Mouse (Mus musculus) left cerebral cortex, postnatal 36 days (tissue): ENCODE data around the gene Gsdma. TPM values are rescaled to one million over a fixed set of nuclear protein-coding genes. Genes with fewer than 3 reads are reported as not detected.
"Not testable (repeated sequence)": the region's sequence is repeated elsewhere in the genome, so short reads cannot be mapped to it uniquely, and the experiment has no call there.

Source experiments
- DNase-seq, 2 experiments: peaks; one replicate each; pipeline ENCODE4 v3.0.0; 2021 to 2022; ENCODE audit warnings: low spot score in 2 of 2, mixed read lengths in 1 of 2
- intact Hi-C: fragments of 180-260 bp; cut with DNase I; formaldehyde crosslinking; loops from one replicate; pipeline ENCODE4 v1.15.1; 2025
- total RNA-seq, 2 experiments: library from RNA; stranded (reverse); gene quantifications; 2 replicates each; pipeline ENCODE4 v1.2.3; 2021

The Gsdma gene
- not detected for total RNA-seq

DNA sequence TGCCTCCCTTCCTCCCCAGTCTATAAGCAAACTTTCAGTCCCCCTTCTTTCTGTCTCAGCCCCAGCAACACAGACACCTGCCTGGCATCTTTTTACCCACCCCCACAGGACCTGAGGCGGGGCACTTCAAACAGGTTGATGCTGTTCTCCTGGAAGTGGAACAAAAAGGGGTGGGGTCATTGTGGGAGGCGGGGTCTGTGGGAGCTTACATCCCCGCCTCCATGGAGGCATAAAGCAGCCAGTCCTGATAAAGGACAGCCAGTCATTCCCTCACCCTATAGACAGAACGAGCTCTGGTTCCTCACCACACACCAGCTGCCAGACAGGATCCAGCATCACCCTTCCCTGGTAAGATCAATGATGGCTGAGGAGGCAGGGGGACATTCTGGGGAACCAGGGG lies at the start of gene Gsdma:
TSS of gene Gsdma (plus strand) at position 261 of the 400 bp plus-strand sequence.
- intact Hi-C loops = no loop called here
- no peak for DNase-seq

DNA sequence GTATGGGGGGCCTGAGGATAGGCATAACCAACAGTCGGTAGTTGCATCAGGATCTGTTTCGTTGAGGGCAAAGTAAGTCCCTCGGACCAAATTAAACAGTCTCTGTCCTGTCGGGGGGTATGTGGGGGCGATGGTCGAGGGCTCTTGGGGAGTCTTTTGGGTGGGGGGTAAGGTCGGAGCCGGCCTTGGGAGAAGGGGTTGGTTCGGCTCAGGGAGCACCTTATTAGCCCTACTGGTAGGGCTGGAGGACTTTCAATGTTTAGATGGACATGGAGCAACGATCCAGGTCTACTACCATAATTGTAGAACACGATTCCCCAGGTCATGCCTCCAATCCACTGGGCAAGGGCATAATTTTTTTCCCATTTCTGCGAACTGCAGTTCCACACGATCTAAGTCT lies 43.4 kb upstream of the Gsdma start:
- DNase-seq = no peak
- intact Hi-C loops = no loop called here

DNA sequence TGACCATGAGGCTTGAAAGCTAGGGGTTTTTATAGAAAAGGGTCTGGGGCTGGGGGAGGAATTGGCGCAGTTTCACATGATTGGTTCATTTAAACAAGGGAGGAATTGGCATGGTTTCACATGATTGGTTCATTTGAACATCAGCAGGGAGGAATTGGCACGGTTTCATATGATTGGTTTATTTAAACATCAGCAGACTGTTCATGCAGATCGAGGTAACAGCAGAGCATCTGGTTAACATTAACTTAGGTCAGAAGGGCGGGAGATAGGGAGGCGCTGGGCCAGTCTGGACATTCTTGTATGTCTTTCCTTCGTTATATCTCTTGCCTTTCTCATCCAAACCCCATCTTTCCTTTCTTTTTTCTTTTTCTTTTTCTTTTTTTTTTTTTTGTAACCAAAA lies 40.2 kb upstream of the Gsdma start:
- intact Hi-C loops, DNase-seq: not testable (repeated sequence)

DNA sequence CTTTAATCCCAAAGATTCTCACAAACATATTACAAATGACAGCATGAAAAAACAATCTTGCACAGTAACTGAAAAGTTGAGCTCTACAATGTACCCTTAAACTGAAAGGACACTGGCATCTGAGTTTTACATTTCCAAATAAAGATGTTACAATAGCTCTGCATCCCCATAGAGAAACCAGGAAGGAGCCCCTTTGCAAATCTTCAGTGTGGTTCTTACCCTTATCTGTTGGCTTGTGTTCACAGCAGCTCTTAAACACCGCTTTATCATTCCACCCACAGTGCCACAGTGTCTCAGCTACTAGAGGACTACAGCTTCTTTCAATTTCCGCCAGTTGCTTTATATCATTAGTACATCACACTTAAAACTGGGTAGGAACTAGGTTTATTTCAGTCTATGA lies 39.8 kb upstream of the Gsdma start:
- DNase-seq = not testable (repeated sequence)

DNA sequence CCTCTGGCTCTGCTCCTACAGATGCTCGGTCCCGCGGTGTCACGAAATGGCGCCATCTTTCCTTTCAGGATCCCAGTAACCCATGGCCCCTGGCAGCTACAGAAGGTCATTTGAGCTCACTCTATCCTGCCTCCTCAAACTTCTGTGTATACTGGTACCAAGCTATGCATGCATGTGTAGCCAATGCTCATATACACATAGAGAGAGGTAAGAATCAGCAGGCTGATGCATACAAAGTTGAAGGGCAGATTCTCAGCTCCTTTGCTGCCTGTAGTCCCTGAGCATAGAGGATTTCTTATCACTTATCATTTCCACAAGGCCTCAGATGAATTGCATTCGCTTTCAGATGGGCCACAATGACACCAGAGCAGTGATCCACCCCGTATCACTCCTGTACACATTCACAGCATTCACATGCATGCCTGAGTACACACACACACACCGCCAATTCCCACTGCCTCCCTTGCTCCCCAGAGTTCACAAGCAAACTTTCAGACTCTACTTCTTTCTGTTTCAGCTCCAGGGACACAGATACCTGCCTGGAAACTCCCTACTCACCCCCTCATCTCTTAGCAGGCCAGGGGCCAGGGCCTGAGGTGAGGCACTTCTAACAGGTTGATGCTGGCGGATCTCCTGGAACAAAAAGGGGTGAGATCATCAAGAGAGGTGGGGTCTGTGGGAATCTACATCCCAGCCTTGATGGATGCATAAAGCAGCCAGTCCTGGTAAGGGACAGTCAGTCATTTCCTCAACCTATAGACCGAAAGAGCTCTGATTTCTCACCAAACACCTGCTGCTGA lies 38.3 kb upstream of the Gsdma start, which contains the start of the genes Gm12355 and Gsdma3:
TSS of gene Gm12355 (minus strand) at position 51 of the 800 bp plus-strand sequence.
TSS of gene Gsdma3 (plus strand) at position 750 of the 800 bp plus-strand sequence.
- no peak for DNase-seq
- intact Hi-C loops = no loop called here

More for the DNA sequence above, 39.8 kb upstream of the Gsdma start:
- intact Hi-C loops = not testable (repeated sequence)

DNA sequence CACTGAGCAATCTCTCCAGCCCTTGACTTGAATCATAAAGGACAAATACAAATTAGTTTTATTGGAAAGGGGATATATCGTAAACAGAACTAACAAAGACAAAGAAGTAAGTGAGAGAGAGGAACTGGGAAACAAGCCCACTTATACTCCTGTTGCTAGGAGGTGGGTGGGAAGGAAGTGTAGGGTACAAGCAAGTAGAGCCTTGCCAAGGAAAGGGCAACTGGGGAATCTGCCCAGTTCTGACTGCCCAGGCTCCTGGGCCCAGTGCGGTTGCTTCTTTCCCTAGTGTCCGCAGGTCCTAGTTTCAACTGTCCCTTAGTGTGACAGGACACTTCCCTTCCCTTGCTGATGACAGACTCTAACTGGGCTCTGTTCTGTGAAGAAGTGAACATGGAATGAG lies 35.4 kb upstream of the Gsdma start:
- no peak for DNase-seq
- intact Hi-C loops = no loop called here

DNA sequence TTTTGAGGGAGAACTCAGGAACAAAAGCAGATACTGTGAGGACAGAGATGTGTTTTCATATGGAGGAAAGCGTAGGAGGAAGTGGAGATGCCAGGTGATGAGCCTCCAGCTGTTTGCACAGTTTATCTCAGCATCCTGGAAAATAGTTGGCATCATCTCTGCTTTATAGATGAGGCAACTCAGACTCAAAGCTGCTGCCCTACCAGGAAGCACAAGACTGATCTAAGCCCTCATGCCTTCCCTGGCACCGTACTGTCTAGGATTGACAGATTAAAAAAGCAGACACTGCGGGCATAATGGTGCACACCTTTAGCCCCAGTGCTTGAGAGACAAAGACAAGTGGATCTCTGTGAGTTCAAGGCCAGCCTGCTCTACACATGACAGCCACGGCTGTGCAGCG lies 33.5 kb upstream of the Gsdma start:
- DNase-seq = no peak
- intact Hi-C loops = no loop called here

DNA sequence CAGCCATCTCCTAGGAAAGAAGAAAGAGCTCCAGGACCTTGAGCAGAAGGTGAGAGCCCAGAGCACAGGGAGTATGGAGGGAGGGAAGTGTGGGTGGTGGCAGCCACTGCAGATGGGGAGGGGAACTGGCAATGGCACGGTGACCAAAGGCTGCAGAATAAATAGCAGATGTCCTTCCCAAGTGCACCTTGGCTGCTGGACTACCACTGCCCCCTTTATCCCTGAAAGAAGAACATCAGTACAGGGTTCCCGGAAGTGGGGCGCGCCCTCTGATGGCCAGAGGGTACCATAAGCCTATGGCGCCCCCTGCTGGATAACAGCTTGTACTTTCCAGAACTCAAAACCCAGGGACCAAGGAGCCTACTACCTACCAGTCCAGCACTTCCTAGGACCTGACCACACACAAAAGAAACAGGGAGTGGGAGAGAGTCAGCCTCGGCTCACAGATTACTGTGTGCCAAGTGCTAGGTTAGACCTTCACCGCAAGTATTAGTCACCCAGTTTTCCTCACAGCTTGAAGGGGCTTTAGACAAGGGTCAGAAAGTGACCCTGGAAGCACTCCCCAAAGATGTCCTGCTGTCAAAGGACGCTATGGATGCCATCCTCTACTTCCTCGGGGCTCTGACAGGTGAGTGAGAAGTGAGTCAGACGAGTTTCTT lies 28.7 kb upstream of the Gsdma start:
- DNase-seq, intact Hi-C loops: not testable (repeated sequence)

DNA sequence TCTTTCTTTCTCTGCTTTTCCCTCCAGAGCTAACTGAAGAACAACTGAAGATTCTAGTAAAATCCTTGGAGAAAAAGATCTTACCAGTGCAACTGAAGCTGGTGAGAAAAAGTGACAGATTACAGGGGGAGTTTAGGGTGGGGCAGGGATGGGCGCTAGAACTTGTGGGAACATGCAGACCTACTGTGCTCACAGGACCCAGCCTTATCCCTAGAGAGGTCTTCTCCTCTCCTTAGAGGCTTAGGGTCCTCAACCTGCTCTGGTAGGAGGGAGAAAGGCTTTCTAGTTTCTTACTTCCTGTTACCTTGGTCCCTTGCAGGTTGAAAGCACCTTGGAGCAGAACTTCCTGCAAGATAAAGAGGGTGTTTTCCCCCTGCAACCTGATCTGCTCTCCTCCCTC lies 26.6 kb upstream of the Gsdma start:
- intact Hi-C loops = no loop called here
- DNase-seq = no peak

DNA sequence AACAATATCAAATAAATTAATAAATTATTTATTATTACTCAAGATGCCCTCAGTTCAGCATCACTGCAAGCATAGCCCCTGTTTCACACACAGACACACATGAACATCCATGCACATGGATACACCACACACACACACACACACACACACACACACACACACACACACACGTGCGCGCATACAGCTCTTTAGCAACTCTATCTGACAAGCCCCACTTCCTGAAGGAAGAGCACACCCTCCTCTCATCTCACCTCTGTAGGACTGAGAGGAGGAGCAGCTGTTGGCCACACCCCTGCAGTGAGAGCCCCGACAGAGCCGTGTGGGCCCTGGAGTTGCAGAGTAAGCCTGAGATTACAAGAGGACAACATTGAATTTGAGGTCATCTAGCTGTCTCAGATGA lies 24.1 kb upstream of the Gsdma start:
- intact Hi-C loops = no loop called here
- DNase-seq = no peak

DNA sequence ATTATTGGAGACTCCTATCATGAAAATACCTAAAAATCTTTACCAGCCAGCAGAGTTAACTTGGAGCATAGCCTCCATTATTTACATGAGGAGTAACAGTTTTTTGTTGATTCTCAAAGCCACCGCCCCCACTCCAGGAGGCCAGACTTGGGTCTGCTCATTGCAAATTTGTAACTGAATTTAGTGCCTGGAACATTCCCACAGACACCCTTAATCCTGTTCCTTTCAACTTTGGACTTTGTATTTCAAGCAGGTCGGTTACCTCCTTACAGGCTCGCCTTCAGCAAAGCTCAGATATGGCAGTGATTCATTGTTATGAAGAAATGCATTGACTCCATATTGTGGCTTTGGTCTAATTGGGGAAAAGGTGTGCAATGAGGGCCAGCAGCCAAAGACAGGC lies 19.4 kb upstream of the Gsdma start:
- intact Hi-C loops = no loop called here
- no peak for DNase-seq

DNA sequence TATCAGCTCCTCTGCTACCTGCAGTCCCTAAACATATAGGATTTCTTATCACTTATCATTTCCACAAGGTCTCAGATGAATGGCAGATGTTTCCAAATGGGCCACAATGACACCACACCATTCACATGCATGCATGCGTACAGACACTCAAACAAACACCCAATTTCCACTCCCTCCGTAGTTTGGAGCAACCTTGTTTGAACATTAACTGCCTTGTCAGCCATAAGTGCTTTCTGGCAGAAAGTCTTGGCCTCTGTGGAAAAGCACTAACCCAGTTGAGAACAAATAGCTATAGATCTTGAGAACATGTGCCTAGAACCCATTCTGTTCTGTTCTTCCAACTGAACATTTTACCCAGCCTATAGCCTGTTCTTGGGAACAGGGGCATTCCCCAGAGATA lies 18.2 kb upstream of the Gsdma start:
- intact Hi-C loops = no loop called here
- no peak for DNase-seq

DNA sequence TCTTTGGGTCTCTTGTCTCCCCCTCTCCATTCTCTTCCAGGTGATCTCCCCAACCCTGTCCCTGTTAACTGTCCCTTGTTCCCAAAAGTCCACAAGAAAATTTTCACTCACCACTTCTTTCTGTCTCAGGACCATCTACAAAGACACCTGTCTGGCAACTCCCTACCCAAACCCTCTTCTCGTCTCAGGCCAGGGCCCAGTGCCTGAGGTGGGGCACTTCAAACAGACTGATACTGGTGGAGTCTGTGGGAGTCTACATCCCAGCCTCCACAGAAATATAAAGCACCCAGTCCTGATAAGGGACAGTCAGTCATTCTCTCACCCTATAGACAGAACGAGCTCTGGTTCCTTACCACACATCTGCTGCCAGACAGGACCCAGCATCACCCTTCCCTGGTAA lies 17.7 kb upstream of the Gsdma start, which contains the start of gene Gsdma2:
TSS of gene Gsdma2 (plus strand) at position 301 of the 400 bp plus-strand sequence.
- no peak for DNase-seq
- intact Hi-C loops = no loop called here

DNA sequence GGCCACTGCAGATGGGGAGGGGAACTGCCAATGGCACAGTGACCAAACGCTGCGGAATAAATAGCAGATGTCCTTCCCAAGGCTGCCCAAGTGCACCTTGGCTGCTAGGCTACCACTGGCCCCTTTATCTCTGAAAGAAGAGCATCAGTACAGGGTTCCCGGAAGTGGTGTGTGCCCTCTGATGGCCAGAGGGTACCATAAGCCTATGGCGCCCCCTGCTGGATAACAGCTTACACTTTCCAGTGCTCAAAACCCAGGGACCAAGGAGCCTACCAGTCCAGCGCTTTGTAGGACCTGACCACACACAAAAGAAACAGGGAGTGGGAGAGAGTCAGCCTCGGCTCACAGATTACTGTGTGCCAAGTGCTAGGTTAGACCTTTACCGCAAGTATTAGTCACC lies 9.1 kb upstream of the Gsdma start:
- intact Hi-C loops = not testable (repeated sequence)
- DNase-seq = peak in 1 of 2 experiments; percentile 9

DNA sequence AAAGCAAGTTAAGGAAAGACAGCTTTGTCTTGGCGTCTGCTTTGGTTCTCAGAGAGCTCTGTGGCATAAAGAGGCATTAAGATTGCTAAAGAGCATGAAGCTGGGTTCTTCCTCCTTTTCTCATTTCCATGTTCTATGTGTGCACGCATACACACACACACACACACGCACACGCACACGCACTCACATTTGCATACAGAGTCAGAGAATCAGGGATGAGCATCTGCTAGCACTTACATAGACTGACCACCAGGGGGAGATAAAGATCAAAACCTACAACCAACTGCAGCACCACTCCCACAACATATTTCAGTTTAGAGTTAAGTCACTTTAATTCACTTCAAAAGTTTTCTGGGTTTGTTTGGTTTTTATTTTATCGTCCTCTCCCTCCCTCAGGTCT lies 3.6 kb upstream of the Gsdma start:
- DNase-seq = peak in 1 of 2 experiments; percentile 20
- intact Hi-C loops = no loop called here

DNA sequence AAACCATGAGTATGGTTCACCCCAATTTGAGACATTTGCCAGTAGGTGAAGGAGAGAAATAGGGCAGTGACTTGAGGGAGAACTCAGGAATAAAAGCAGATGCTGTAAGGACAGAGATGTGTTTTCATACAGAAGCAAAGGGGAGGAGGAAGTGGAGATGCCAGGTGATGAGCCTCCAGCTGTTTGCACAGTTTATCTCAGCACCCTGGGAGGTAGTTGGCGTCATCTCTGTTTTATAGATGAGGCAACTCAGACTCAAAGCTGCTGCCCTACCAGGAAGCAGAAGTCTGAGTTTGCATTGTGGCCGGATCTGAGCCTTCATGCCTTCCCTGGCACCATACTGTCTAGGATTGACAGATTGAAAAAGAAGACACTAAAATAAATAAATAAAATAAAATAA lies 4.8 kb downstream of the Gsdma start:
- intact Hi-C loops = no loop called here
- no peak for DNase-seq

DNA sequence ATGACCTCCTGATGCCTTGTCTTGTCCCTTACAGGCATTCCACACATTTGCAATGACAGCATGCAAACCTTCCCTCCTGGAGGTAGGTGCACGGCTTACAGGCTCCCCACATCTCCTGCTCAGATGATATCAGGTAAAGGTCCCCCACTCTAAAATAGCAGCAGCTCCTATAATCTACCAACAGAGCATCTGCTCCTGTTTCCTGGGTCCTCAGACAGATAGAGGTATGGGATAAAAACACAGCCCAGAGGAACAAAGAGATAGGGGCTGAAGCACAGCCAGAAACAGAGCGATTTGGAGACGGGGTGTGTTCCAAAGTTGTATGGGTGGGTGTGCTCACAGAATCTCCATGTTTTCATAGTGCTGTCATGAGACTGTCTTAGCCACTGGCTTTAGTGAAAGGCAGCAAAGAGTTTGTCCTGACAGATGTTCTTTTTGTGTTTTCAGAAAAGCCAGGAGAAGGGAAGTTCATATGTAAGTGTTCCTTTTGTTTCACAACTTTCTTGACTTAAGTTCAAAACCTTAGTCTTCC lies 7.2 kb downstream of the Gsdma start:
- DNase-seq = no peak
- intact Hi-C loops = no loop called here

DNA sequence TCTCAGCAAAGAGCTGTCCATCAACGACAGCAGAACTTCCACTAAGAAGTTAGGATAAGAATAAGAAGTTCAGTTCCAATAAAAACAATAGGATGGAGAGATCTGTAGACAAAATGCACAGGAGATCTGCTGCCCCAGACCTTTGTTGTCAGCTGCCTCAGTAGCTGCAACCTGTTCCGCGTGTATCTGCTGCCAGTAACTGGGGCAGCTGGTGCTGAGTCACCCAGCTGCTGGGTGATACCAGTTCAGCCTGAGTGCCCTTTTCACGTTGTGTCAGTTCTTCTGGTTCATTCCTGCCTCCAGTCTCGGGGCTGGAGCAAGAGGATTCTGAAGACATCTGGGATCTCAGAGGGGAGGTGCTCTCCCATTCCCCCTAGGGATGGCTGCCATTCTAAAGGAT lies 7.7 kb downstream of the Gsdma start:
- intact Hi-C loops = no loop called here
- DNase-seq = no peak

DNA sequence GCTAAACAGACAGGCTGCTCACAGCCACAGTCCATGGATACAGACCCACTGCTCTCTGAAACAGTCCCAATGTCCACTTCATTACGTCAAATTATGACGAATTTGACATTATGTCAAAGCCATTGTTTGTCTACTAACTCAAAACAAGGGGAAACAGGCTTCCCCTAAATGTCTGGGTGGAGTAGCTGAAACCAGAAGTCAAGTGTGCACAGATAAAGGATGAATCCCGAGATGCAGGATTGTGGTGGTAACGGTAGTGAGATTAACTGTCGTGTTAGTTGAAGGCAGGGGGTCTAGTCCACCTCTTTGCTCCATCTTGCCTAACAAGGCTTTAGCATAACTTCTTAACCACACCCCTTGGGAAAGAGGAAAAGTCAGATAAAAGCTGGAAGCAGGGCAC lies 8.3 kb downstream of the Gsdma start:
- intact Hi-C loops = no loop called here
- no peak for DNase-seq

DNA sequence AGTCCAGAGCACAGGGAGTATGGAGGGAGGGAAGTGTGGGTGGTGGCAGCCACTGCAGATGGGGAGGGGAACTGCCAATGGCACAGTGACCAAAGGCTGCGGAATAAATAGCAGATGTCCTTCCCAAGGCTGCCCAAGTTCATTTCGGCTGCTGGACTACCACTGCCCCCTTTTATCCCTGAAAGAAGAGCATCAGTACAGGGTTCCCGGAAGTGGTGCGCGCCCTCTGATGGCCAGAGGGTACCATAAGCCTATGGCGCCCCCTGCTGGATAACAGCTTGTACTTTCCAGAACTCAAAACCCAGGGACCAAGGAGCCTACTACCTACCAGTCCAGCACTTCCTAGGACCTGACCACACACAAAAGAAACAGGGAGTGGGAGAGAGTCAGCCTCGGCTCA lies 9.0 kb downstream of the Gsdma start:
- intact Hi-C loops = not testable (repeated sequence)
- DNase-seq = peak in 1 of 2 experiments; percentile 39
